Mouse (Mus musculus): ENCODE measurements around the gene Kif27. TPM values are rescaled to one million over a fixed set of nuclear protein-coding genes. Genes with fewer than 3 reads are reported as not detected.

Gene Kif27
- polyA plus RNA-seq, 1 experiment from 2014 or later: 0.32 TPM

- Histone ChIP-seq H3K27me3 (replicated peaks; ENCODE audit: control insufficient read depth, insufficient read depth, low read length) (no peaks in the 10 kb centered on the region), H3K36me3 (ENCODE audit: control insufficient read depth, insufficient read depth, low read length) (peaks cover 6% of the 10 kb centered on the region; the same call in 1 of the 2 replicates), H3K27ac (ENCODE audit: low read length) (no peak overlapping the region), H3K4me1 (ENCODE audit: control insufficient read depth, insufficient read depth, low read length) (peaks cover 5% of the 10 kb centered on the region; the same call in 1 of the 2 replicates), H3K4me3 (ENCODE audit: low read length) (no peak overlapping the region), H3K9me3 (ENCODE audit: control insufficient read depth, low read length) (no peaks in the 10 kb centered on the region), H3K4me2 (ENCODE audit: low read depth, low read length) (no peak overlapping the region), H3K9ac (ENCODE audit: low read depth, low read length) (no peak overlapping the region)
- WGBS: 76% methylated on average over 2 of the region's 2 CpGs
- no peak for ATAC-seq
Observed at GRCm38 (mm10) chr13:58389324-58389951, 30.5 kb upstream of the Kif27 start.

DNA sequence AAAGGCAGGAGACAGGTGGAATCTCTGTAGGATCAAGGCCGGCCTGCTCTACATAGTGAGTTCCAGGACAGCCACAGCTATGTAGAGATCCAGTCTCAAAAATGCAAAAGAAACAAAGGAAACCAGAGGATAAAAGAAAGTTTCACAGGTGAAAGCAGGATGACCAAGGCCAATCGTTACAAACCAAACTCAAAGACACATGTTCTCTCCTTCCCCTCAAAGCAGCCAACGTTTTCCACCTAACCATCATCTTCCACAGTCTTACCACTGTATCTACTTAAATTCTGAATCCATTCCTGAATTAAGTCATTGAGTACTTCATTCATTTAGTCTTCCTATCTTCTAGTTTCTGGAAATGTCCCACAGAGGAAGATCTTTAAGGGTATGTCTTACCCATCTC is 29.5 kb upstream of the Kif27 start:
- Histone ChIP-seq H3K4me1 (ENCODE audit: control insufficient read depth, insufficient read depth, low read length) (peaks cover 9% of the 10 kb centered on the region; the same call in 1 of the 2 replicates), H3K4me2 (ENCODE audit: low read depth, low read length) (no peak overlapping the region), H3K9me3 (ENCODE audit: control insufficient read depth, low read length) (no peaks in the 10 kb centered on the region), H3K9ac (ENCODE audit: low read depth, low read length) (no peak overlapping the region), H3K36me3 (ENCODE audit: control insufficient read depth, insufficient read depth, low read length) (peaks cover 6% of the 10 kb centered on the region; the same call in 1 of the 2 replicates), H3K4me3 (ENCODE audit: low read length) (no peak overlapping the region), H3K27me3 (replicated peaks; ENCODE audit: control insufficient read depth, insufficient read depth, low read length) (no peaks in the 10 kb centered on the region), H3K27ac (ENCODE audit: low read length) (no peak overlapping the region)
- ATAC-seq: no peak
- WGBS: 51% methylated on average over 3 of the region's 3 CpGs

- Histone ChIP-seq H3K9ac (ENCODE audit: low read depth, low read length) (no peak overlapping the region), H3K27me3 (replicated peaks; ENCODE audit: control insufficient read depth, insufficient read depth, low read length) (no peaks in the 10 kb centered on the region), H3K4me2 (ENCODE audit: low read depth, low read length) (no peak overlapping the region), H3K36me3 (ENCODE audit: control insufficient read depth, insufficient read depth, low read length) (peaks cover 8% of the 10 kb centered on the region), H3K9me3 (ENCODE audit: control insufficient read depth, low read length) (no peaks in the 10 kb centered on the region), H3K4me3 (ENCODE audit: low read length) (no peak overlapping the region), H3K27ac (ENCODE audit: low read length) (no peak overlapping the region), H3K4me1 (ENCODE audit: control insufficient read depth, insufficient read depth, low read length) (peaks cover 9% of the 10 kb centered on the region; the same call in 1 of the 2 replicates)
- peak; percentile 19; the same call in 1 of the 2 replicates for ATAC-seq
- 12% methylated on average over 7 of the region's 7 CpGs for WGBS
Observed at GRCm38 (mm10) chr13:58387948-58388347, 29.0 kb upstream of the Kif27 start.

GRCm38 (mm10) chr13:58385547-58385920 is 26.6 kb upstream of the Kif27 start:
- Histone ChIP-seq H3K36me3 (ENCODE audit: control insufficient read depth, insufficient read depth, low read length) (peaks cover 24% of the 10 kb centered on the region), H3K4me3 (ENCODE audit: low read length) (peak overlapping the region; percentile 78), H3K9me3 (ENCODE audit: control insufficient read depth, low read length) (peaks cover 10% of the 10 kb centered on the region), H3K4me1 (ENCODE audit: control insufficient read depth, insufficient read depth, low read length) (peaks cover 9% of the 10 kb centered on the region; the same call in 1 of the 2 replicates), H3K4me2 (ENCODE audit: low read depth, low read length) (peak overlapping the region; percentile 86), H3K9ac (ENCODE audit: low read depth, low read length) (peak overlapping the region; percentile 94), H3K27me3 (replicated peaks; ENCODE audit: control insufficient read depth, insufficient read depth, low read length) (no peaks in the 10 kb centered on the region), H3K27ac (ENCODE audit: low read length) (peak overlapping the region; percentile 85)
- ATAC-seq: peak; percentile 43
- 68% methylated on average over 7 of the region's 7 CpGs for WGBS

GRCm38 (mm10) chr13:58384779-58385546 is 26.0 kb upstream of the Kif27 start, which contains the start of gene 2210016F16Rik:
Gene 2210016F16Rik, minus strand, starts transcription at chr13:58385225.
- peak within 1 kb of the TSS; percentile 86 for H3K4me2 ChIP-seq (ENCODE audit: low read depth, low read length)
- H3K36me3 ChIP-seq (ENCODE audit: control insufficient read depth, insufficient read depth, low read length): peaks cover 29% of the 10 kb centered on the region
- ATAC-seq: peak; percentile 81
- WGBS: 2% methylated on average over 80 of the region's 80 CpGs
- peak within 1 kb of the TSS; percentile 85 for H3K27ac ChIP-seq (ENCODE audit: low read length)
- no peaks in the 10 kb centered on the region for H3K27me3 ChIP-seq (replicated peaks; ENCODE audit: control insufficient read depth, insufficient read depth, low read length)
- peaks cover 9% of the 10 kb centered on the region; the same call in 1 of the 2 replicates for H3K4me1 ChIP-seq (ENCODE audit: control insufficient read depth, insufficient read depth, low read length)
- peaks cover 12% of the 10 kb centered on the region for H3K9me3 ChIP-seq (ENCODE audit: control insufficient read depth, low read length)
- peak within 1 kb of the TSS; percentile 78 for H3K4me3 ChIP-seq (ENCODE audit: low read length)
- peak within 1 kb of the TSS; percentile 94 for H3K9ac ChIP-seq (ENCODE audit: low read depth, low read length)

- H3K9me3 ChIP-seq (ENCODE audit: control insufficient read depth, low read length): peaks cover 12% of the 10 kb centered on the region
- H3K27me3 ChIP-seq (replicated peaks; ENCODE audit: control insufficient read depth, insufficient read depth, low read length): no peaks in the 10 kb centered on the region
- H3K9ac ChIP-seq (ENCODE audit: low read depth, low read length): peak overlapping the region; percentile 94
- H3K4me1 ChIP-seq (ENCODE audit: control insufficient read depth, insufficient read depth, low read length): peaks cover 9% of the 10 kb centered on the region; the same call in 1 of the 2 replicates
- ATAC-seq: 0 out of 2 replicates have a peak, but pooled peaks have one; percentile 25
- H3K36me3 ChIP-seq (ENCODE audit: control insufficient read depth, insufficient read depth, low read length): peaks cover 29% of the 10 kb centered on the region
- H3K27ac ChIP-seq (ENCODE audit: low read length): peak overlapping the region; percentile 85; the same call in 1 of the 2 replicates
- WGBS: 42% methylated on average over 11 of the region's 11 CpGs
- H3K4me3 ChIP-seq (ENCODE audit: low read length): peak overlapping the region; percentile 78
- H3K4me2 ChIP-seq (ENCODE audit: low read depth, low read length): peak overlapping the region; percentile 86
Observed at GRCm38 (mm10) chr13:58384371-58384770, 25.4 kb upstream of the Kif27 start.

DNA sequence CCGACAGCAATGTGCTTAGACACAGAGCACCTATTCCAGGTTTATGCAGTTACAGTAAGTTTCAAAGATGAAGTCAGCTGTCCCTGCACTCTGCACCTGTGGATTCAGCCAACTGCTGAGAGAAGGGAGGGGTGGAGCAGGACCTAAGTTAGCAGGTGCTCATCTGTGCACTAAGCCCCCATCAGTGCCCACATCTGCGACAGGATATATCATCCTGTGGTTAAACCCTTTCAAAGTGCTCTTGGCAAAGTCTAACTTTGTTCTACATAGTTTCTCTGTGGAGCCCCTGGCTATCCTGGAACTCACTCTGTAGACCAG is 14.2 kb upstream of the Kif27 start:
- ATAC-seq: peak; percentile 67
- peak overlapping the region; percentile 30; the same call in 1 of the 2 replicates for H3K4me2 ChIP-seq (ENCODE audit: low read depth, low read length)
- WGBS: 86% methylated on average over 2 of the region's 2 CpGs
- no peak overlapping the region for H3K4me3 ChIP-seq (ENCODE audit: low read length)
- no peaks in the 10 kb centered on the region for H3K36me3 ChIP-seq (ENCODE audit: control insufficient read depth, insufficient read depth, low read length)
- H3K4me1 ChIP-seq (ENCODE audit: control insufficient read depth, insufficient read depth, low read length): 0 out of 2 replicates have a peak, but pooled peaks cover 8% of the 10 kb centered on the region
- no peaks in the 10 kb centered on the region for H3K9me3 ChIP-seq (ENCODE audit: control insufficient read depth, low read length)
- no peaks in the 10 kb centered on the region for H3K27me3 ChIP-seq (replicated peaks; ENCODE audit: control insufficient read depth, insufficient read depth, low read length)
- H3K27ac ChIP-seq (ENCODE audit: low read length): peak overlapping the region; percentile 70
- no peak overlapping the region for H3K9ac ChIP-seq (ENCODE audit: low read depth, low read length)

DNA sequence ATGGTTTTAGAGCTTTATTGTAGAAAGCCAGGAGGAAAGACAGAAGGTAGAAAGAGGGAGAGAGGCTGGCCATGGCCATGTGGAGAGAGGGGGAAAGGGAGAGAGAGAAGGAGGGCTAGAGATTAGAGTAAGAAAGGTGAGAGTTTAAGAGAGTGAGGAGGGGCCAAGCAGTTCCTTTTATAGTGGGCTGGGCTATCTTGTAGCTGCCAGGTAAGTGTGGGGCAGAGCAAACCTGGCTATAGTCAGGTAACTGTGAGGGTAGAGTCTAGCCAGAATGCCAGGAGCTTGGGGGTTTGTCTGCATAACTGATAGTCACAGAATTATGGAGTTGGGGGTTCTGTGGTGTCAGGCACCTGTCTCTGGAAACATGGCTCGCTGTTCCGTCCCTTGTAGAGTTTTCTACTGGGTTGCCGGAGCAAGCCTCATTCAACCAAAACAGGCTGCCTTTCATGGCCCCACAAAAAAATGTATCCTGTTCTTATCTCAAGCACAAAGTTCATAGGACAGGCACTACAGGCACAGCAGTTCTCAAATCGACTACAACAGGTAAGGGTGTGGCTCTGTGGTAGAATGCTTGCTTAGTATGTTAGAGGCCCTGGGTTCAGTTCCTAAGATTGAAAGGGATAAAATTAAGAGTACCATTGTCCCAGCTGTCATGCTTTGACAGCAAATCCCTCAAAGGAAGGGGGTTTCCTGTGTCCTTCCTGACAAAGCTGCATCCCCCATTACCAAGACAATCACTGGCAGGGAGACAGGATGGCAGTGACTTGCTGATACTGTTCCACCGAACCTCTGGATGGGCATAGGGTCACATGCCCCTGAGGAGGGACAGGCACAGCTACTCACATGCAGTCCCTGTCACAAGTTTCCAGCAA is 13.6 kb upstream of the Kif27 start:
- Histone ChIP-seq H3K4me1 (ENCODE audit: control insufficient read depth, insufficient read depth, low read length) (0 out of 2 replicates have a peak, but pooled peaks cover 8% of the 10 kb centered on the region), H3K4me2 (ENCODE audit: low read depth, low read length) (peak overlapping the region; percentile 30; the same call in 1 of the 2 replicates), H3K27ac (ENCODE audit: low read length) (peak overlapping the region; percentile 70), H3K27me3 (replicated peaks; ENCODE audit: control insufficient read depth, insufficient read depth, low read length) (no peaks in the 10 kb centered on the region), H3K36me3 (ENCODE audit: control insufficient read depth, insufficient read depth, low read length) (no peaks in the 10 kb centered on the region), H3K4me3 (ENCODE audit: low read length) (no peak overlapping the region), H3K9me3 (ENCODE audit: control insufficient read depth, low read length) (no peaks in the 10 kb centered on the region), H3K9ac (ENCODE audit: low read depth, low read length) (no peak overlapping the region)
- ATAC-seq: peak; percentile 97
- WGBS: 63% methylated on average over 5 of the region's 5 CpGs
